Mouse (Mus musculus) limb, embryonic 14.5 days (tissue): ENCODE results near the gene Fam107b. TPM values are rescaled to one million over a fixed set of nuclear protein-coding genes. Genes with fewer than 3 reads are reported as not detected.

Experiments
- ATAC-seq: fragments of 200-750 bp; cut with Nextera tagmentation; 2 replicates; pipeline ENCODE4 v1.8.0; 2017; ENCODE audit warnings: low read depth, moderate number of reproducible peaks, moderate TSS enrichment; ENCODE audit not compliant: low FRiP score
- DNase-seq: peaks from one replicate; pipeline ENCODE4 v3.0.0-alpha.2; 2015; ENCODE audit warnings: low spot score
- H3K27ac ChIP-seq: fragments of 300-500 bp; sonication (generic); replicated peaks from 2 replicates; pipeline ENCODE4 v1.5.1; 2014; ENCODE audit warnings: low read depth, mild to moderate bottlenecking, low read length, moderate library complexity, mixed read lengths
- H3K27me3 ChIP-seq: fragments of 300-500 bp; sonication (generic); 2 replicates; pipeline ENCODE4 v1.6.1; 2014; ENCODE audit warnings: low read length, mixed read lengths; ENCODE audit not compliant: control insufficient read depth, insufficient read depth
- H3K36me3 ChIP-seq: fragments of 300-500 bp; sonication (generic); 2 replicates; pipeline ENCODE4 v1.6.1; 2014; ENCODE audit warnings: mild to moderate bottlenecking, low read length, moderate library complexity, mixed read lengths; ENCODE audit not compliant: control insufficient read depth, insufficient read depth
- H3K4me1 ChIP-seq: fragments of 300-500 bp; sonication (generic); 2 replicates; pipeline ENCODE4 v1.6.1; 2014; ENCODE audit warnings: antibody characterized with exemption, low read length, mixed read lengths; ENCODE audit not compliant: control insufficient read depth, insufficient read depth
- H3K4me2 ChIP-seq: fragments of 300-500 bp; sonication (generic); replicated peaks from 2 replicates; pipeline ENCODE4 v1.6.1; 2014; ENCODE audit warnings: low read depth, mild to moderate bottlenecking, low read length, moderate library complexity; ENCODE audit not compliant: severe bottlenecking
- H3K4me3 ChIP-seq: fragments of 300-500 bp; sonication (generic); replicated peaks from 2 replicates; pipeline ENCODE4 v1.5.1; 2014; ENCODE audit warnings: low read length
- H3K9ac ChIP-seq: fragments of 300-500 bp; sonication (generic); 2 replicates; pipeline ENCODE4 v1.6.1; 2014; ENCODE audit warnings: mild to moderate bottlenecking, low read depth, low read length, moderate library complexity; ENCODE audit not compliant: severe bottlenecking
- H3K9me3 ChIP-seq: fragments of 300-500 bp; sonication (generic); 2 replicates; pipeline ENCODE4 v1.6.1; 2016; ENCODE audit warnings: low read length; ENCODE audit not compliant: control insufficient read depth
- POLR2A ChIP-seq: fragments of 200-500 bp; IDR thresholded peaks from 2 replicates; pipeline ENCODE4 v1.8.0; 2012; ENCODE audit warnings: inconsistent platforms, mild to moderate bottlenecking, moderate library complexity, borderline replicate concordance; ENCODE audit not compliant: insufficient read depth, insufficient read length; ENCODE audit errors: extremely low read depth
- WGBS: fragments of 180-500 bp; shearing (Covaris S2); extraction: QIAGEN DNeasy Blood & Tissue Kit; methylation state at CpG from one replicate; pipeline ENCODE4 v1.1.7; 2014; 5-methylcytosine and 5-hydroxymethylcytosine counted together
- polyA plus RNA-seq, 2 experiments: library from polyadenylated mRNA; depleted of rRNA in 1 of 2; stranded (reverse) in 1 of 2; unstranded in 1 of 2; fragments of >200 nt; fragmentation: Nextera tagmentation in 1 of 2; extraction: Ambion mirVana in 1 of 2; gene quantifications; 2 replicates each; pipeline versions ENCODE4 v1.2.1 to v1.2.3; 2012 to 2014

Gene Fam107b
- polyA plus RNA-seq, 2 experiments = 26.1 to 43.6 TPM

DNA sequence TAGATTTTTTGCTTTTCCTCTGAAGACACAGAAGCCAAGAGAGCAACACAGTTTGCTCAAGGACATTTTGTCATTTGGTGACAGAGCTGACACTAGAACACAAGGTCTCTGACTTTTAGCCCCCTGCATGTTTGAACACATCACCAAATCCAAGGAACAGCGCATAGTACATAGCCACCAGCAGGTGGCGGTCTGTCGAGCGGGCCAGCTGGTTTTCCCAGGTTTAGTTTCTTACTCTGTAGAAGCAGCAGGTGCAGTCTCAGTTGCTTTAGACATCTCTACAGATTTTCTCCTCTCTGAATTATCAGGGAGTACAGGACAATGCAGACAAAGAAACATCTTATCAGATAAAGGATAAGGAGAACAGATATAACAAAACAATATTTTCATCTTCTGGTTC lies 23.7 kb upstream of the Fam107b start:
- Histone ChIP-seq H3K27me3 (no peaks in the 10 kb centered on the region), H3K9ac (no peak overlapping the region), H3K4me3 (no peak overlapping the region), H3K4me1 (peaks cover 6% of the 10 kb centered on the region), H3K27ac (no peak overlapping the region), H3K36me3 (no peaks in the 10 kb centered on the region), H3K4me2 (no peak overlapping the region), H3K9me3 (no peaks in the 10 kb centered on the region)
- DNase-seq (peak; percentile 64), ATAC-seq (no peak; the same call in 1 of the 2 replicates)
- no peak for TF ChIP-seq POLR2A
- under 1% methylated on average over 4 of the region's 4 CpGs for WGBS

DNA sequence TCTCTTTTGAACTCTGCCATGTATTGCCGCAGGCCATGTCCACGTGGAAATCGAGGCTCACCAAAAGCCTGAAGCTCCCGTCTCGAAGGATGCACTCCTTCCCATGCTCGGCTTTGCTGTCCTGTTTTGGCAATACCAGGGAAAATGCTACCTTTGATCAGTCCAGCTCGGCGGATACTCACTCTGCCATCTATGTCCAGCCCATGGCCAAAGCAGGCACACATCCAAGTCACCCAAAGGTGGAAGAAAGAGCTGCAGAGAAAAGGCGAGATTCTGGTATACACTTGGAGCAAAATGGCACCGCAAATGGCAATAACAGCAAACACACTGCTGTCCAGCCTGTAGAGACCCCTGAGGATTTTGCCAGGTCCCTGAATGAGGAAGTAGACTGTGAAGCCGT lies 318 bp downstream of the Fam107b start:
- no peak for ATAC-seq
- DNase-seq = no peak
- no peak overlapping the region for H3K4me2 ChIP-seq
- H3K27ac ChIP-seq = no peak overlapping the region
- no peaks in the 10 kb centered on the region for H3K36me3 ChIP-seq
- no peak overlapping the region for H3K9ac ChIP-seq
- no peaks in the 10 kb centered on the region for H3K9me3 ChIP-seq
- no peak for TF ChIP-seq POLR2A
- no peak overlapping the region for H3K4me3 ChIP-seq
- no peaks in the 10 kb centered on the region for H3K4me1 ChIP-seq
- H3K27me3 ChIP-seq = no peaks in the 10 kb centered on the region
- 81% methylated on average over 11 of the region's 11 CpGs for WGBS

DNA sequence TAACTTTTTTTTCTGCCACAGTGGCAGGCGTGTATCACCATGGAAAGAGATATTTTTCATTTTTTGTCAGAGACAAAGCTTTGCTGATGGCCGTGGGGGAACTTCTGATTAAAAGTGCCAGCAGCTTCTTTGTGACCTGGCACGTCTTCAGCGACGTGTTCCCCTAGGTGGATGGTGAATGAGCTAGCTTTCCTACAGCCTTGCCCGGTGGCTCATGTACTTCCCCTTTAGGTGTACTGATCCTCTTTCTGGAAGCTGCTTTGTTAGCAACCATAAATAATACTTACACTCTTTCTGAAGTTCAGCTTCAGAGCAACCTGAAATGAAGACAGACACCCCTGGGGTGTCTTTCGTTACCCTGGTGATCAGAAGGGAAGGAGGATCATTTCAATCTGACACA lies 3.6 kb downstream of the Fam107b start:
- H3K9me3 ChIP-seq = no peaks in the 10 kb centered on the region
- ATAC-seq = no peak
- H3K27me3 ChIP-seq = no peaks in the 10 kb centered on the region
- DNase-seq = no peak
- no peak overlapping the region for H3K27ac ChIP-seq
- H3K9ac ChIP-seq = no peak overlapping the region
- no peak overlapping the region for H3K4me2 ChIP-seq
- H3K4me3 ChIP-seq = no peak overlapping the region
- H3K36me3 ChIP-seq = no peaks in the 10 kb centered on the region
- no peak for TF ChIP-seq POLR2A
- peaks cover 12% of the 10 kb centered on the region for H3K4me1 ChIP-seq
- 75% methylated on average over 7 of the region's 7 CpGs for WGBS

DNA sequence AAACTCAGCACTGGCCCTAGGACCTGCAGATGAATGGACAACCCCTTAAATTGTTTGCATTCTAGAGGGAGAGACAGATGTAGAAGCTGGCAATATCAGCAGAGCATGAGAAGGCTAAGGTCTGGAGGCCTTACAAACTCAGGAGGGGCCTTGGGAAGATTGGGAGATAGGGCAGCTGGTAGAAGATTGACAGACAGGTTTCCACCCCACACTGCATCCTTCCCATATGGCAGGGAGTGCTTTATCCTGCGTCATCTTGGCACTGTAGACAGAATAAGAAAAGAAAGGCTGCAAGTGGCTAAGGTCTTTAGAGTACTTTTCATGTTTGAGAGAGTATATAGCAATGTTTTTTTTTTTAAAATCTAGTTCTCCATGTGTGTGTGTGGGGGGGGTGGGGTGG lies 4.9 kb downstream of the Fam107b start:
- H3K4me1 ChIP-seq = peaks cover 18% of the 10 kb centered on the region
- H3K9me3 ChIP-seq = no peaks in the 10 kb centered on the region
- H3K9ac ChIP-seq = no peak overlapping the region
- no peaks in the 10 kb centered on the region for H3K27me3 ChIP-seq
- no peak for DNase-seq
- TF ChIP-seq POLR2A = no peak
- no peaks in the 10 kb centered on the region for H3K36me3 ChIP-seq
- H3K4me2 ChIP-seq = no peak overlapping the region
- 100% methylated on average over 1 of the region's 1 CpGs for WGBS
- ATAC-seq = no peak
- no peak overlapping the region for H3K27ac ChIP-seq
- no peak overlapping the region for H3K4me3 ChIP-seq

DNA sequence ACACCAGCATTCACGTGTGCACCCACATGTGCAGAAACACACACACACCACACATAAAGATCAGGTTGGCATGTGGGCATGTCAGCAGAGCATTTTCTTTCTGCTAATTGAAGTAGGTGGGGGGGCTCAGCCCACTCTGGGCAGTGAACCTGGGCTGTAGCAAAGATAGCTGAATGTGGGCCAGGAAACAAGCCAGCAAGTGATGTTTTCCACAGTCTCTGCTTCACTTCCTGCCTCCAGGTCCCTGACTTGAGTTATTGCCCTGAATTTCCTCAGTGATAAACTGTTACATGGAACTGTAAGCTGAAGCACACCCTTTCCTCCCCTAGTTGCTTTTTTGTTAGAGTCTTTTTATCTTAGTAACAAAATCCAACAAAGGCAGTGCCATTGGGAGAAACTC lies 6.1 kb downstream of the Fam107b start:
- no peaks in the 10 kb centered on the region for H3K9me3 ChIP-seq
- H3K9ac ChIP-seq = no peak overlapping the region
- H3K27ac ChIP-seq = no peak overlapping the region
- H3K36me3 ChIP-seq = no peaks in the 10 kb centered on the region
- ATAC-seq = no peak
- DNase-seq = no peak
- 65% methylated on average over 1 of the region's 1 CpGs for WGBS
- H3K4me3 ChIP-seq = no peak overlapping the region
- no peak for TF ChIP-seq POLR2A
- H3K27me3 ChIP-seq = no peaks in the 10 kb centered on the region
- no peak overlapping the region for H3K4me2 ChIP-seq
- peaks cover 18% of the 10 kb centered on the region for H3K4me1 ChIP-seq

DNA sequence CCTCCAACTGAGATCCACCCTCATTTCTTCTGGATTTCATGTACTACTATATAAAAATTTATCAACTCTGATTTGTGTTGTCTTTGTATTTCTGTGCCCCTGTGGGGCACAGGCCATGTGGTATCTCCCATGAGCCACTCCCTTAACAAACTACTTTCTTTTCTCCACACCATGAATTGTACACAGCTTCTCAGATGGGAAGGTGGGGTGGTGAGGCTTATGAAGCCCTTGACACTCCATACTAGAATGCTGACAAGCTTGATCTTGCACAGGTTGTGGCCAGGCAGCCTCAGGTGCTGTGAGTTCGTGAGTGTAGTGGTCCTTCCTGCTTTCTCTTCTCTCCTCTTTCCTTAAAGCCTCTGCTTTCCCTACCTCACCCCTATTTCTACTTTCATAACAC lies 6.9 kb downstream of the Fam107b start:
- H3K27ac ChIP-seq = no peak overlapping the region
- no peak overlapping the region for H3K4me2 ChIP-seq
- H3K9me3 ChIP-seq = no peaks in the 10 kb centered on the region
- 65% methylated on average over 1 of the region's 1 CpGs for WGBS
- peaks cover 18% of the 10 kb centered on the region for H3K4me1 ChIP-seq
- no peak for TF ChIP-seq POLR2A
- ATAC-seq (no peak), DNase-seq (no peak)
- no peaks in the 10 kb centered on the region for H3K27me3 ChIP-seq
- no peaks in the 10 kb centered on the region for H3K36me3 ChIP-seq
- H3K4me3 ChIP-seq = no peak overlapping the region
- no peak overlapping the region for H3K9ac ChIP-seq
